Mouse (Mus musculus) C2C12 (cell line): Measurements from ENCODE around the gene Kcnmb4. TPM values are rescaled to one million over a fixed set of nuclear protein-coding genes. Genes with fewer than 3 reads are reported as not detected.

ENCODE experiments used
- H3K27me3 ChIP-seq: one replicate; pipeline ENCODE4 v1.6.1; 2011; ENCODE audit not compliant: control insufficient read depth, insufficient read depth, insufficient read length
- H3K36me3 ChIP-seq: one replicate; pipeline ENCODE4 v1.6.1; 2011; ENCODE audit not compliant: control insufficient read depth, insufficient read depth
- H3K4me3 ChIP-seq: one replicate; pipeline ENCODE4 v1.5.1; 2011; ENCODE audit warnings: mild to moderate bottlenecking, control low read depth; ENCODE audit not compliant: poor library complexity, insufficient read depth, severe bottlenecking
- H3K79me2 ChIP-seq: one replicate; pipeline ENCODE4 v1.6.1; 2011; ENCODE audit not compliant: control insufficient read depth, insufficient read depth
- H3K79me3 ChIP-seq: one replicate; pipeline ENCODE4 v1.6.1; 2011; ENCODE audit warnings: low read depth, control low read depth
- H3ac ChIP-seq: one replicate; pipeline ENCODE3; 2011; ENCODE audit warnings: low read depth; ENCODE audit not compliant: control insufficient read depth, insufficient read length
- CEBPB ChIP-seq: IDR thresholded peaks from one replicate; pipeline ENCODE4 v1.6.1; 2011; ENCODE audit warnings: low read depth, mild to moderate bottlenecking, control low read depth, moderate library complexity
- CTCF ChIP-seq: IDR thresholded peaks from one replicate; pipeline ENCODE4 v1.5.1; 2011; ENCODE audit not compliant: control insufficient read depth, insufficient read depth, insufficient read length
- FOSL1 ChIP-seq: IDR thresholded peaks from one replicate; pipeline ENCODE4 v1.8.0; 2011; ENCODE audit warnings: mild to moderate bottlenecking, low read length; ENCODE audit not compliant: poor library complexity, insufficient read depth, severe bottlenecking
- MAX ChIP-seq: IDR thresholded peaks from one replicate; pipeline ENCODE4 v1.6.1; 2011; ENCODE audit warnings: mild to moderate bottlenecking, control low read depth
- MYOD1 ChIP-seq: IDR thresholded peaks from one replicate; pipeline ENCODE4 v1.6.1; 2011; ENCODE audit warnings: low read depth; ENCODE audit not compliant: control insufficient read depth, insufficient read length
- MYOG ChIP-seq: IDR thresholded peaks from one replicate; pipeline ENCODE4 v1.6.1; 2011; ENCODE audit not compliant: control insufficient read depth, insufficient read length; ENCODE audit errors: extremely low read depth
- USF1 ChIP-seq: IDR thresholded peaks from one replicate; pipeline ENCODE4 v1.6.1; 2011; ENCODE audit warnings: low read depth, mild to moderate bottlenecking, control low read depth, moderate library complexity
- polyA plus RNA-seq: library from polyadenylated mRNA; unstranded; fragments of >200 nt; fragmentation: generic; extraction: Trizol; gene quantifications from one replicate; pipeline ENCODE4 v1.2.1, GENCODE M21; 2012; ENCODE audit warnings: missing spikeins

Kcnmb4 gene
- polyA plus RNA-seq, 1 experiment: 14.1 TPM

DNA sequence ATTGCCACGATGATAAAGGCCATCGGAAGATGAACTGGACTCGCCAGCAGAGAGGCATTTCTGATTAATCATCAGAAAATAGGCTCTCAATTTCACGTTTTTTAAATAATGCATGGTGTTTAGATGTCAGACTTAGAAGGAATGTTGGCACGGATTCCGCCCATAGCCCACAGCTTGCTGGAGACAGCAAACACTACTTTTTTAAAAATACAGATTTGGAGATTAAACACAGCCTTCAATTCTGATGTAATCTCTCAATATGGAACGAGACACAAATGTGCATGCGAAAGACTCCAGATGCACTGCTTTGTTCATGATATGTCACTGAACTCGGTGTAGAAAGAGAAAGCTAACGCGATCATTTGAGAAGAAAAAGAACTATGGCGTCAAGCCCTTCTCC lies 38.2 kb downstream of the Kcnmb4 start:
- Histone ChIP-seq H3ac (no peak overlapping the region), H3K36me3 (no peaks in the 10 kb centered on the region), H3K79me3 (no peaks in the 10 kb centered on the region), H3K4me3 (no peak overlapping the region), H3K79me2 (no peaks in the 10 kb centered on the region), H3K27me3 (no peaks in the 10 kb centered on the region)
- TF ChIP-seq FOSL1: no peak
- TF ChIP-seq MYOG: no peak
- TF ChIP-seq USF1: no peak
- TF ChIP-seq MAX: no peak
- TF ChIP-seq CTCF: no peak
- TF ChIP-seq CEBPB: no peak
- no peak for TF ChIP-seq MYOD1

DNA sequence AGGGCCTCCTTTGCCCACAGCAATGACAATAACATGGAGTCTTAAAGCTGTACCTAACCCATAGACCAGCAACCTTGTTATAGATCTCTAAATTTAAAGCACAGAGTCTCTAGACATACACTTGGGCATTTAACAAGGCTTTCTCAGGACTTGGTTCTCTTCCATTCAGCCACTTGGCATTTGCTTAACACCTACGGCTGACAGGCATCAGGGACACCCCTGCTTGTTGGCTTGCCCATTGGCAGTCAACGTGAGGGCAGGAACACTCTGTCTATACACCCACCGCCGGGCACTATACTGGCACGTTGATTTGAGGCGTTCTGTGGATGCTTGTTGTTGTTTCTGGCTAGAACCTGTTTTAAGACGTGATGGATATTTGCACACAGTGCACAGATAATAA lies 41.3 kb downstream of the Kcnmb4 start:
- H3ac ChIP-seq: no peak overlapping the region
- H3K27me3 ChIP-seq: no peaks in the 10 kb centered on the region
- no peaks in the 10 kb centered on the region for H3K79me2 ChIP-seq
- H3K4me3 ChIP-seq: no peak overlapping the region
- H3K79me3 ChIP-seq: no peaks in the 10 kb centered on the region
- TF ChIP-seq FOSL1 (no peak), MYOG (no peak), MYOD1 (no peak), CTCF (no peak), MAX (no peak), USF1 (no peak), CEBPB (no peak)
- H3K36me3 ChIP-seq: no peaks in the 10 kb centered on the region

- no peaks in the 10 kb centered on the region for H3K79me3 ChIP-seq
- TF ChIP-seq MYOG (no peak), MYOD1 (no peak), FOSL1 (no peak), CEBPB (no peak), USF1 (no peak), CTCF (no peak), MAX (no peak)
- no peaks in the 10 kb centered on the region for H3K27me3 ChIP-seq
- no peaks in the 10 kb centered on the region for H3K79me2 ChIP-seq
- no peaks in the 10 kb centered on the region for H3K36me3 ChIP-seq
- no peak overlapping the region for H3ac ChIP-seq
- H3K4me3 ChIP-seq: no peak overlapping the region
Observed at GRCm38 (mm10) chr10:116428026-116428780, 45.5 kb downstream of the Kcnmb4 start.

DNA sequence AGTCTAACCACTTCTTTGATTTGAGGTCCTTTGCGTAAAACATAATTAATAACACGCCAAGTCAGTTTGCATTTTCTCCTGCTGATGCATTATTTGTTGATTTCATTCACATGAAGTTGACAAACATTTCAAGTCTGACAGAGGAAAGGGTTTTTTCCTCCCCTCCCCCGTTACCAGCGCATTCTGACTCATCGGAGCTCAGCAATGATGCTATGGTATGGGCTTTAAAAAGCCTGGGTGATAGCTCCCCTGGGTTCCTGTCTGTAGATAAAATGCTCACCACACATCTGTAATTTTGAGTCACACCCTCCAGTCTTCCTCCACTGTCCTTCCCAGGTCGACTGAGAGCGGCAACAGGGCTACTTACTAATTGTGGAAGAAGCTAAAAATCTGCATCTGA lies 47.5 kb downstream of the Kcnmb4 start:
- H3K79me2 ChIP-seq: no peaks in the 10 kb centered on the region
- H3K79me3 ChIP-seq: no peaks in the 10 kb centered on the region
- H3ac ChIP-seq: no peak overlapping the region
- no peaks in the 10 kb centered on the region for H3K27me3 ChIP-seq
- H3K36me3 ChIP-seq: no peaks in the 10 kb centered on the region
- H3K4me3 ChIP-seq: no peak overlapping the region
- no peak for TF ChIP-seq USF1
- TF ChIP-seq CEBPB: no peak
- TF ChIP-seq FOSL1: peak; percentile 86

- Histone ChIP-seq H3K27me3 (no peaks in the 10 kb centered on the region), H3K79me3 (no peaks in the 10 kb centered on the region), H3K79me2 (no peaks in the 10 kb centered on the region), H3K36me3 (no peaks in the 10 kb centered on the region), H3ac (no peak overlapping the region), H3K4me3 (no peak overlapping the region)
- TF ChIP-seq CEBPB: no peak
- TF ChIP-seq MYOG: no peak
- no peak for TF ChIP-seq USF1
- no peak for TF ChIP-seq FOSL1
- TF ChIP-seq MAX: peak; percentile 76
- TF ChIP-seq CTCF: no peak
- no peak for TF ChIP-seq MYOD1
Observed at GRCm38 (mm10) chr10:116424921-116425320, 48.8 kb downstream of the Kcnmb4 start.

GRCm38 (mm10) chr10:116422551-116422950 lies 51.1 kb downstream of the Kcnmb4 start:
- no peaks in the 10 kb centered on the region for H3K79me3 ChIP-seq
- H3ac ChIP-seq: no peak overlapping the region
- no peaks in the 10 kb centered on the region for H3K36me3 ChIP-seq
- no peaks in the 10 kb centered on the region for H3K79me2 ChIP-seq
- H3K4me3 ChIP-seq: no peak overlapping the region
- TF ChIP-seq MAX: no peak
- TF ChIP-seq CEBPB: no peak
- no peak for TF ChIP-seq MYOD1
- no peak for TF ChIP-seq FOSL1
- TF ChIP-seq CTCF: no peak
- TF ChIP-seq USF1: no peak
- TF ChIP-seq MYOG: no peak
- H3K27me3 ChIP-seq: no peaks in the 10 kb centered on the region
